Mouse (Mus musculus) neutrophil, adult 5-6 weeks (primary cell): ENCODE data around the gene Ptprs. TPM values are rescaled to one million over a fixed set of nuclear protein-coding genes. Genes with fewer than 3 reads are reported as not detected.

Experiments used
- ATAC-seq: fragments of 151-379, 151-347 bp; 2 replicates; pipeline ENCODE4 v1.8.0; 2017; ENCODE audit warnings: mild to moderate bottlenecking, moderate TSS enrichment; ENCODE audit not compliant: insufficient number of reproducible peaks, poor library complexity, low FRiP score, severe bottlenecking; ENCODE audit errors: extremely low read depth
- total RNA-seq: library from RNA; stranded (forward); fragments of 200-1000 nt; gene quantifications from 2 replicates; pipeline ENCODE4 v1.2.3, GENCODE M21; 2017

The Ptprs gene
- total RNA-seq, 1 experiment from 2014 or later: 6.4 TPM

GRCm38 (mm10) chr17:56471136-56471535 lies 5.1 kb downstream of the Ptprs start:
- no peak for ATAC-seq

- ATAC-seq: no peak
These were observed 5.7 kb downstream of the Ptprs start for GRCm38 (mm10) chr17:56470571-56470970.

- no peak for ATAC-seq
These were observed 6.3 kb downstream of the Ptprs start for GRCm38 (mm10) chr17:56470001-56470436.

GRCm38 (mm10) chr17:56469275-56469674 lies 7.0 kb downstream of the Ptprs start:
- no peak for ATAC-seq

GRCm38 (mm10) chr17:56468870-56469269 lies 7.4 kb downstream of the Ptprs start:
- no peak for ATAC-seq

GRCm38 (mm10) chr17:56468380-56468779 lies 7.9 kb downstream of the Ptprs start:
- no peak for ATAC-seq

GRCm38 (mm10) chr17:56467456-56467884 lies 8.8 kb downstream of the Ptprs start:
- no peak for ATAC-seq

GRCm38 (mm10) chr17:56466747-56467146 lies 9.5 kb downstream of the Ptprs start:
- no peak for ATAC-seq

- no peak for ATAC-seq
These were observed 11.5 kb downstream of the Ptprs start for GRCm38 (mm10) chr17:56464817-56465216.

GRCm38 (mm10) chr17:56464345-56464744 lies 11.9 kb downstream of the Ptprs start:
- ATAC-seq: no peak

- no peak for ATAC-seq
These were observed 12.8 kb downstream of the Ptprs start for GRCm38 (mm10) chr17:56463500-56463899.

GRCm38 (mm10) chr17:56462835-56463455 lies 13.3 kb downstream of the Ptprs start:
- ATAC-seq: no peak

GRCm38 (mm10) chr17:56461771-56462743 lies 14.2 kb downstream of the Ptprs start:
- peak; percentile 75 for ATAC-seq

GRCm38 (mm10) chr17:56460876-56461275 lies 15.4 kb downstream of the Ptprs start:
- no peak for ATAC-seq

- no peak for ATAC-seq
These were observed 18.8 kb downstream of the Ptprs start for GRCm38 (mm10) chr17:56457442-56457841.

- no peak for ATAC-seq
These were observed 19.9 kb downstream of the Ptprs start for GRCm38 (mm10) chr17:56456353-56456752.

GRCm38 (mm10) chr17:56453689-56454088 lies 22.6 kb downstream of the Ptprs start:
- no peak for ATAC-seq

GRCm38 (mm10) chr17:56453251-56453650 lies 23.0 kb downstream of the Ptprs start:
- no peak for ATAC-seq

- ATAC-seq: no peak
These were observed 28.6 kb downstream of the Ptprs start for GRCm38 (mm10) chr17:56447716-56448115.

GRCm38 (mm10) chr17:56445397-56445796 lies 30.9 kb downstream of the Ptprs start:
- peak; percentile 35 for ATAC-seq
